28 mouse cellular contexts compared by ENCODE assay signal in the genomic region with DNA sequence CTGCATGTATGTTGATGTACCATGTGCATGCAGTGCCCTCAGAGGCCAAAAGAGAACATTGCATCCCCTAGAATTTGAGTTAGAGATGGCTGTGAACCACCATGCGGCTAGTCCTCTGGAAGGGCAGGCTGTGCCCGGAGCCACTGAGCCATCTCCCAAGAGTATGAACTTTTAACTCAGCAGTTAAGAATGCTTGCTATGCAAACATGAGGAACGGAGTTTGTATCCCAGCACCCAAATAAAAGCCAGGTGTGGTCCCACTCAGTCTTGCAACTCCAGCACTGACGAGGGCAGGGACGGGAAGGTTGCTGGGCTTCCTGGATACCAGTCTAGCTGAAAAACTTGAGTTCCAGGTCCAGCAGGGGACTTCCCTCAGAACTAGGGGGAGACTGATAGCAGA. TPM values are rescaled to one million over a fixed set of nuclear protein-coding genes. Genes with fewer than 3 reads are reported as not detected.
DNase-seq lines count a peak whose midpoint lies in the region; ATAC-seq and TF ChIP-seq lines count a peak whose summit lies in the region.
"Had no signal": no experiment of that assay in that cellular context is flagged by ENCODE, and none has a peak within 500 bp of the region (broad histone marks: within the 10 kb centered on the region; RNA-seq: fewer than 3 reads in every experiment).

No protein-coding gene starts in this region.

- ATAC-seq in forebrain, postnatal 0 days, result no peak
- ATAC-seq in forebrain, embryonic 12.5 days (ENCODE audit: low FRiP score), result no peak
- ATAC-seq in midbrain, postnatal 0 days (ENCODE audit: low FRiP score), result no peak
- no peak for ATAC-seq in midbrain, embryonic 13.5 days
- ATAC-seq: forebrain, embryonic 14.5 days; hindbrain, embryonic 16.5 days; intestine, embryonic 15.5 days had no signal

- TF ChIP-seq CTCF in forebrain, postnatal 0 days (IDR thresholded peaks at IDR 0.05; ENCODE audit: low read depth), result peak; percentile 17; the same call in 1 of the 2 replicates
- peak; percentile 5 for TF ChIP-seq CTCF in left cerebral cortex, adult 2 months (IDR thresholded peaks at IDR 0.05)
- TF ChIP-seq CTCF in midbrain, postnatal 0 days (IDR thresholded peaks at IDR 0.05), result peak; percentile 34

- WGBS in forebrain, postnatal 0 days, result 86% methylated on average over 5 of the region's 5 CpGs
- WGBS in forebrain, embryonic 12.5 days, result 82% methylated on average over 5 of the region's 5 CpGs
- WGBS in midbrain, postnatal 0 days, result 90% methylated on average over 5 of the region's 5 CpGs
- WGBS in midbrain, embryonic 13.5 days, result 87% methylated on average over 5 of the region's 5 CpGs

- H3K4me1 ChIP-seq in forebrain, postnatal 0 days (ENCODE audit: insufficient read depth), result no peaks in the 10 kb centered on the region
- no peaks in the 10 kb centered on the region for H3K4me1 ChIP-seq in forebrain, embryonic 12.5 days
- H3K4me1 ChIP-seq in midbrain, postnatal 0 days (ENCODE audit: insufficient read depth, low read length), result no peaks in the 10 kb centered on the region
- H3K4me1 ChIP-seq in midbrain, embryonic 13.5 days (replicated peaks), result no peaks in the 10 kb centered on the region
- H3K4me1 ChIP-seq: hindbrain, embryonic 10.5 days; intestine, embryonic 15.5 days; neural tube, embryonic 13.5 days had no signal

- no peaks in the 10 kb centered on the region for H3K36me3 ChIP-seq in forebrain, postnatal 0 days (ENCODE audit: insufficient read depth)
- no peaks in the 10 kb centered on the region for H3K36me3 ChIP-seq in forebrain, embryonic 12.5 days (replicated peaks)
- peaks cover 8% of the 10 kb centered on the region for H3K36me3 ChIP-seq in midbrain, postnatal 0 days (ENCODE audit: insufficient read depth, low read length)
- H3K36me3 ChIP-seq in midbrain, embryonic 13.5 days, result 0 out of 2 replicates have a peak, but pooled peaks cover 3% of the 10 kb centered on the region
- H3K36me3 ChIP-seq: hindbrain, embryonic 10.5 days; intestine, embryonic 15.5 days had no signal

- H3K4me2 ChIP-seq in forebrain, postnatal 0 days (ENCODE audit: low read depth), result no peak overlapping the region
- H3K4me2 ChIP-seq in forebrain, embryonic 12.5 days, result no peak overlapping the region
- H3K4me2 ChIP-seq in midbrain, postnatal 0 days (ENCODE audit: low read depth, low read length, poor library complexity, severe bottlenecking), result no peak overlapping the region
- no peak overlapping the region for H3K4me2 ChIP-seq in midbrain, embryonic 13.5 days (replicated peaks)
- H3K4me2 ChIP-seq: heart, embryonic 13.5 days; intestine, embryonic 15.5 days; midbrain, embryonic 11.5 days; neural tube, embryonic 13.5 days had no signal

- H3K27ac ChIP-seq in forebrain, postnatal 0 days (ENCODE audit: low read depth, low read length), result no peak overlapping the region
- H3K27ac ChIP-seq in forebrain, embryonic 12.5 days, result no peak overlapping the region
- no peak overlapping the region for H3K27ac ChIP-seq in left cerebral cortex, adult 2 months
- H3K27ac ChIP-seq in midbrain, postnatal 0 days (ENCODE audit: low read depth, low read length), result no peak overlapping the region
- no peak overlapping the region for H3K27ac ChIP-seq in midbrain, embryonic 13.5 days
- H3K27ac ChIP-seq: heart, adult 2 months; heart, embryonic 13.5 days; hindbrain, embryonic 10.5 days; intestine, embryonic 15.5 days; neural tube, embryonic 13.5 days had no signal

- intact Hi-C loops in left cerebral cortex, adult 2 months (cut with DNase I), result no loop called here
- intact Hi-C loops in left cerebral cortex, postnatal 36 days (cut with DNase I), result no loop called here

- H3K27me3 ChIP-seq in forebrain, postnatal 0 days (ENCODE audit: insufficient read depth, low read length), result no peaks in the 10 kb centered on the region
- H3K27me3 ChIP-seq in forebrain, embryonic 12.5 days, result no peaks in the 10 kb centered on the region
- no peaks in the 10 kb centered on the region for H3K27me3 ChIP-seq in midbrain, postnatal 0 days (ENCODE audit: insufficient read depth, low read length)
- H3K27me3 ChIP-seq in midbrain, embryonic 13.5 days, result no peaks in the 10 kb centered on the region
- H3K27me3 ChIP-seq: CH12.LX; heart, embryonic 13.5 days; intestine, embryonic 15.5 days; neural tube, embryonic 13.5 days had no signal

- DNase-seq in forebrain, postnatal 0 days, result no peak
- DNase-seq in kidney, adult 11 months, result peak; percentile 34
- no peak for DNase-seq in kidney, postnatal 4 days
- DNase-seq in left cerebral cortex, adult 2 months (ENCODE audit: extremely low spot score in 1 of 2, low spot score in 2 of 2), result no peak
- no peak for DNase-seq in left cerebral cortex, postnatal 36 days (ENCODE audit: low spot score in 2 of 2)
- no peak for DNase-seq in midbrain, postnatal 0 days (ENCODE audit: low spot score)
- DNase-seq: adrenal gland, adult 8-10 months; cerebellum, adult 2 months; cerebellum, postnatal 14 days; gastrocnemius, postnatal 25 days; heart, adult 2 months; heart, postnatal 14 days; layer of hippocampus, postnatal 36 days; liver; lung, adult 2 months; right cerebral cortex, postnatal 4 days; thymus, postnatal 25 days had no signal

- no peak overlapping the region for H3K4me3 ChIP-seq in forebrain, postnatal 0 days (ENCODE audit: low read depth, low read length)
- no peak overlapping the region for H3K4me3 ChIP-seq in forebrain, embryonic 12.5 days (replicated peaks)
- H3K4me3 ChIP-seq in left cerebral cortex, adult 2 months, result no peak overlapping the region
- no peak overlapping the region for H3K4me3 ChIP-seq in midbrain, postnatal 0 days (ENCODE audit: low read depth, low read length)
- no peak overlapping the region for H3K4me3 ChIP-seq in midbrain, embryonic 13.5 days (replicated peaks)
- H3K4me3 ChIP-seq: heart, adult 2 months; heart, embryonic 13.5 days; hindbrain, embryonic 10.5 days; intestine, embryonic 15.5 days; neural tube, embryonic 13.5 days had no signal

- no peak overlapping the region for H3K9ac ChIP-seq in forebrain, postnatal 0 days
- no peak overlapping the region for H3K9ac ChIP-seq in forebrain, embryonic 12.5 days
- no peak overlapping the region for H3K9ac ChIP-seq in midbrain, postnatal 0 days (replicated peaks; ENCODE audit: low read length, poor library complexity, severe bottlenecking)
- H3K9ac ChIP-seq in midbrain, embryonic 13.5 days (replicated peaks), result no peak overlapping the region
- H3K9ac ChIP-seq: heart, embryonic 13.5 days; intestine, embryonic 15.5 days; neural tube, embryonic 13.5 days had no signal

- H3K9me3 ChIP-seq in forebrain, postnatal 0 days (ENCODE audit: low read length), result no peaks in the 10 kb centered on the region
- no peaks in the 10 kb centered on the region for H3K9me3 ChIP-seq in forebrain, embryonic 12.5 days
- no peaks in the 10 kb centered on the region for H3K9me3 ChIP-seq in midbrain, postnatal 0 days (ENCODE audit: low read length)
- H3K9me3 ChIP-seq in midbrain, embryonic 13.5 days, result no peaks in the 10 kb centered on the region
- H3K9me3 ChIP-seq: heart, embryonic 13.5 days; hindbrain, embryonic 10.5 days; intestine, embryonic 15.5 days; neural tube, embryonic 13.5 days had no signal

RNA-seq across cellular contexts. Expression of a gene that starts 17.2 kb away (rescaled TPM):
- total RNA-seq in forebrain, postnatal 0 days (2014; rRNA removed), result 16.1 and 19.9 TPM in 2 replicates
- polyA plus RNA-seq in forebrain, postnatal 0 days (2015; fragmentation: Nextera tagmentation; extraction: Ambion mirVana), result 23.0 and 25.7 TPM in 2 replicates
- 22.7 and 24.1 TPM in 2 replicates for polyA plus RNA-seq in forebrain, embryonic 12.5 days (2016; fragmentation: Nextera tagmentation; extraction: Ambion mirVana)
- 10 to 100 TPM; 32.9 to 40.3 TPM for total RNA-seq in left cerebral cortex, adult 2 months (2021)
- total RNA-seq in left cerebral cortex, postnatal 36 days (2021), result 10 to 100 TPM; 32.0 to 34.7 TPM
- total RNA-seq in midbrain, postnatal 0 days (2014; rRNA removed), result 19.8 and 41.7 TPM in 2 replicates
- polyA plus RNA-seq in midbrain, postnatal 0 days (2015; fragmentation: Nextera tagmentation; extraction: Ambion mirVana), result 39.1 and 44.4 TPM in 2 replicates
- polyA plus RNA-seq in midbrain, embryonic 13.5 days (2015; fragmentation: Nextera tagmentation; extraction: Ambion mirVana), result 24.9 and 25.2 TPM in 2 replicates

RNA-seq across cellular contexts. Expression of a gene that starts 17.3 kb away (rescaled TPM):
- 12.3 and 13.3 TPM in 2 replicates for total RNA-seq in forebrain, postnatal 0 days (2014; rRNA removed)
- 5.7 and 8.5 TPM in 2 replicates for polyA plus RNA-seq in forebrain, postnatal 0 days (2015; fragmentation: Nextera tagmentation; extraction: Ambion mirVana)
- polyA plus RNA-seq in forebrain, embryonic 12.5 days (2016; fragmentation: Nextera tagmentation; extraction: Ambion mirVana), result 15.7 and 16.2 TPM in 2 replicates
- 10 to 100 TPM; 17.3 to 19.9 TPM for total RNA-seq in left cerebral cortex, adult 2 months (2021)
- 10 to 100 TPM; 15.4 to 18.6 TPM for total RNA-seq in left cerebral cortex, postnatal 36 days (2021)
- 11.0 and 14.8 TPM in 2 replicates for total RNA-seq in midbrain, postnatal 0 days (2014; rRNA removed)
- polyA plus RNA-seq in midbrain, postnatal 0 days (2015; fragmentation: Nextera tagmentation; extraction: Ambion mirVana), result 9.7 and 9.8 TPM in 2 replicates
- polyA plus RNA-seq in midbrain, embryonic 13.5 days (2015; fragmentation: Nextera tagmentation; extraction: Ambion mirVana), result 9.7 and 10.7 TPM in 2 replicates

RNA-seq across cellular contexts. Expression of a gene that starts 49.1 kb away (rescaled TPM):
- 30.8 and 35.7 TPM in 2 replicates for total RNA-seq in forebrain, postnatal 0 days (2014; rRNA removed)
- 13.7 and 16.9 TPM in 2 replicates for polyA plus RNA-seq in forebrain, postnatal 0 days (2015; fragmentation: Nextera tagmentation; extraction: Ambion mirVana)
- 0.47 and 0.93 TPM in 2 replicates for polyA plus RNA-seq in forebrain, embryonic 12.5 days (2016; fragmentation: Nextera tagmentation; extraction: Ambion mirVana)
- 10 to 100 TPM; 28.9 to 30.8 TPM for total RNA-seq in left cerebral cortex, adult 2 months (2021)
- 10 to 100 TPM; 26.8 to 37.5 TPM for total RNA-seq in left cerebral cortex, postnatal 36 days (2021)
- total RNA-seq in midbrain, postnatal 0 days (2014; rRNA removed), result 40.3 and 46.0 TPM in 2 replicates
- polyA plus RNA-seq in midbrain, postnatal 0 days (2015; fragmentation: Nextera tagmentation; extraction: Ambion mirVana), result 21.7 and 21.8 TPM in 2 replicates
- polyA plus RNA-seq in midbrain, embryonic 13.5 days (2015; fragmentation: Nextera tagmentation; extraction: Ambion mirVana), result 2.0 and 2.2 TPM in 2 replicates
- total RNA-seq: CH12.LX had no signal
- polyA plus RNA-seq: C2C12 had no signal
